7 mouse cellular contexts compared by ENCODE assay signal in the genomic region with DNA sequence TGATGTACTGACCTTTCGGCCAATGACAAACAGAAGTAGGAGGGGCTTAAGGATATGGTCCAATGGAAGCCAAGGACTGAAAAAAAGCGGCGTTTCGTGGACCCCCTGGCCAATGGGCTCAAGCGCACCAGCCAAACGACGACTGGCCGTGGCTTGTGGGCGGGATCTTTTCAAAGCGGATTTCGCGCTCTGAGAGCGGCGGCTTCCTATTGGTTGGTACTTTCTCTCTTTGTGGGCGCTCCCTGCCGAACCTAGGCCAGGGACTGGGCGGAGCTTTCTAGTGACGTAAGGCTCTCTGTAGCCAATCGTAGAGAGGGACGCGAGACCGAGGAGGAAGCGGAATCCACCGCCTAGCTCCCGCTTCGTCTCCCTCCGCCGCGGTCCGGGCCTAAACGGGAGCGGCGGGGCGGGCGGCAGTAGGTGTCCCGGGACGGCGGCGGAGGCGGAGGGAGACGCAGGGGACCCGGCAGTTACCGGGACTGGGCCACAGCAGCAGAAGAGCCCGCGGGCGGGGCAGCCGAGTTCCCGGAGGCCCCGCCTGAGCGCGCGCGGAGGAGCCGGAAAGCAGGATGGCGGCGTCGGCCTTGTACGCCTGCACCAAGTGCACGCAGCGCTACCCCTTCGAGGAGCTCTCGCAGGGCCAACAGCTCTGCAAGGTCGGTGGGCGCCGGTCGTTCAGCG. TPM values are rescaled to one million over a fixed set of nuclear protein-coding genes. Genes with fewer than 3 reads are reported as not detected.
DNase-seq lines count a peak whose midpoint lies in the region; ATAC-seq lines count a peak whose summit lies in the region.

A gene (plus strand): TSS at position 311 of the 681 bp plus-strand sequence.

- peak within 1 kb of the TSS; percentile 92 for H3K27ac ChIP-seq in embryonic facial prominence, embryonic 11.5 days (replicated peaks; ENCODE audit: low read depth, low read length)
- peak within 1 kb of the TSS; percentile 99 for H3K27ac ChIP-seq in limb, embryonic 10.5 days
- H3K27ac ChIP-seq in midbrain, embryonic 13.5 days: peak within 1 kb of the TSS; percentile 99

- peak within 1 kb of the TSS; percentile 97 for H3K9ac ChIP-seq in embryonic facial prominence, embryonic 11.5 days (replicated peaks; ENCODE audit: low read length)
- H3K9ac ChIP-seq in midbrain, embryonic 13.5 days (replicated peaks): peak within 1 kb of the TSS; percentile 94

- H3K27me3 ChIP-seq in embryonic facial prominence, embryonic 11.5 days (ENCODE audit: control insufficient read depth, insufficient read depth, low read length): no peaks in the 10 kb centered on the region
- no peaks in the 10 kb centered on the region for H3K27me3 ChIP-seq in limb, embryonic 10.5 days (ENCODE audit: low read depth, poor library complexity, severe bottlenecking)
- no peaks in the 10 kb centered on the region for H3K27me3 ChIP-seq in midbrain, embryonic 13.5 days

- ATAC-seq in embryonic facial prominence, embryonic 11.5 days (replicated peaks; ENCODE audit: insufficient number of reproducible peaks, low FRiP score, low TSS enrichment, low read depth): peak; percentile 93
- ATAC-seq in granulocyte monocyte progenitor cell, adult 5-6 weeks (replicated peaks; ENCODE audit: poor library complexity, severe bottlenecking): peak; percentile 71
- ATAC-seq in midbrain, embryonic 13.5 days: peak; percentile 95

- H3K4me2 ChIP-seq in embryonic facial prominence, embryonic 11.5 days (ENCODE audit: low read depth, low read length): peak within 1 kb of the TSS; percentile 67
- H3K4me2 ChIP-seq in midbrain, embryonic 13.5 days (replicated peaks): peak within 1 kb of the TSS; percentile 83

- H3K4me3 ChIP-seq in embryonic facial prominence, embryonic 11.5 days (ENCODE audit: low read depth, low read length): peak within 1 kb of the TSS; percentile 80
- peak within 1 kb of the TSS; percentile 76 for H3K4me3 ChIP-seq in limb, embryonic 10.5 days
- H3K4me3 ChIP-seq in midbrain, embryonic 13.5 days (replicated peaks): peak within 1 kb of the TSS; percentile 83

- peaks cover 2% of the 10 kb centered on the region; the same call in 1 of the 2 replicates for H3K4me1 ChIP-seq in embryonic facial prominence, embryonic 11.5 days (ENCODE audit: control insufficient read depth, insufficient read depth, low read length)
- peaks cover 18% of the 10 kb centered on the region for H3K4me1 ChIP-seq in limb, embryonic 10.5 days
- peaks cover 43% of the 10 kb centered on the region for H3K4me1 ChIP-seq in midbrain, embryonic 13.5 days (replicated peaks)

- peaks cover 9% of the 10 kb centered on the region for H3K36me3 ChIP-seq in embryonic facial prominence, embryonic 11.5 days (replicated peaks; ENCODE audit: control insufficient read depth, insufficient read depth, low read depth, low read length)
- peaks cover 49% of the 10 kb centered on the region for H3K36me3 ChIP-seq in limb, embryonic 10.5 days
- peaks cover 20% of the 10 kb centered on the region for H3K36me3 ChIP-seq in midbrain, embryonic 13.5 days

- DNase-seq in adrenal gland, postnatal 14 days: peak; percentile 99
- peak; percentile 100 for DNase-seq in embryonic facial prominence, embryonic 11.5 days (ENCODE audit: low spot score)
- peak; percentile 100 for DNase-seq in kidney, adult 11 months
- peak; percentile 96 for DNase-seq in limb, embryonic 10.5 days (ENCODE audit: low spot score)
- DNase-seq in spleen, adult 12 weeks (ENCODE audit: low spot score): peak; percentile 98

- under 1% methylated on average over 67 of the region's 67 CpGs for WGBS in embryonic facial prominence, embryonic 11.5 days
- under 1% methylated on average over 67 of the region's 67 CpGs for WGBS in limb, embryonic 10.5 days
- under 1% methylated on average over 66 of the region's 67 CpGs for WGBS in midbrain, embryonic 13.5 days

- H3K9me3 ChIP-seq in embryonic facial prominence, embryonic 11.5 days (replicated peaks; ENCODE audit: control insufficient read depth, low read length): no peaks in the 10 kb centered on the region
- H3K9me3 ChIP-seq in limb, embryonic 10.5 days (replicated peaks): no peaks in the 10 kb centered on the region
- H3K9me3 ChIP-seq in midbrain, embryonic 13.5 days: no peaks in the 10 kb centered on the region

RNA-seq across cellular contexts. Expression of the gene that starts here (rescaled TPM):
- 22.4 and 27.2 TPM in 2 replicates for total RNA-seq in adrenal gland, postnatal 14 days (2021)
- 27.1 and 31.8 TPM in 2 replicates for polyA plus RNA-seq in embryonic facial prominence, embryonic 11.5 days (2014; fragmentation: Nextera tagmentation; extraction: Ambion mirVana)
- 49.7 and 59.8 TPM in 2 replicates for total RNA-seq in granulocyte monocyte progenitor cell, adult 5-6 weeks (2014; fragmentation: Nextera tagmentation)
- 43.6 and 49.9 TPM in 2 replicates for total RNA-seq in granulocyte monocyte progenitor cell, adult 5-6 weeks (2017)
- polyA plus RNA-seq in limb, embryonic 10.5 days (2016; fragmentation: Nextera tagmentation; extraction: Ambion mirVana): 21.5 and 24.4 TPM in 2 replicates
- 25.9 and 26.3 TPM in 2 replicates for polyA plus RNA-seq in midbrain, embryonic 13.5 days (2015; fragmentation: Nextera tagmentation; extraction: Ambion mirVana)

Comparison
In these comparisons a context has a peak if more than half of its experiments do, and no peak if none do; other contexts are left out.
1. Peak in every context shown above with its lines: DNase-seq, ATAC-seq, H3K4me3 ChIP-seq and H3K27ac ChIP-seq.